Mouse (Mus musculus) liver, postnatal 0 days (tissue): Measurements from ENCODE around the gene Txnrd1. TPM values are rescaled to one million over a fixed set of nuclear protein-coding genes. Genes with fewer than 3 reads are reported as not detected.

Experiments used
- ATAC-seq: fragments of 200-750 bp; cut with Nextera tagmentation; 2 replicates; pipeline ENCODE4 v1.8.0; 2017; ENCODE audit warnings: mild to moderate bottlenecking, moderate library complexity
- DNase-seq: peaks from one replicate; pipeline ENCODE4 v3.0.0-alpha.2; 2016
- H3K27ac ChIP-seq: fragments of 300-500 bp; sonication (generic); 2 replicates; pipeline ENCODE4 v1.5.1; 2014; ENCODE audit warnings: antibody characterized with exemption, moderate library complexity, mild to moderate bottlenecking, low read depth
- H3K27me3 ChIP-seq: fragments of 300-500 bp; sonication (generic); 2 replicates; pipeline ENCODE4 v1.6.1; 2014; ENCODE audit warnings: low read length, control low read depth, mixed read lengths; ENCODE audit not compliant: insufficient read depth
- H3K36me3 ChIP-seq: fragments of 300-500 bp; sonication (generic); replicated peaks from 2 replicates; pipeline ENCODE4 v1.6.1; 2014; ENCODE audit warnings: mild to moderate bottlenecking, control low read depth, low read length, moderate library complexity, mixed read lengths; ENCODE audit not compliant: insufficient read depth
- H3K4me1 ChIP-seq: fragments of 300-500 bp; sonication (generic); 2 replicates; pipeline ENCODE4 v1.6.1; 2014; ENCODE audit warnings: antibody characterized with exemption, mild to moderate bottlenecking, control low read depth; ENCODE audit not compliant: insufficient read depth
- H3K4me2 ChIP-seq: fragments of 300-500 bp; sonication (generic); 2 replicates; pipeline ENCODE4 v1.6.1; 2014; ENCODE audit warnings: low read depth, mild to moderate bottlenecking, low read length, moderate library complexity, mixed read lengths
- H3K4me3 ChIP-seq: fragments of 300-500 bp; sonication (generic); 2 replicates; pipeline ENCODE4 v1.5.1; 2014; ENCODE audit warnings: low read depth, low read length
- H3K9ac ChIP-seq: fragments of 300-500 bp; sonication (generic); replicated peaks from 2 replicates; pipeline ENCODE4 v1.6.1; 2014; ENCODE audit warnings: mild to moderate bottlenecking, moderate library complexity
- H3K9me3 ChIP-seq: fragments of 300-500 bp; sonication (generic); 2 replicates; pipeline ENCODE4 v1.6.1; 2016; ENCODE audit warnings: mild to moderate bottlenecking, control low read depth, low read length, mixed read lengths
- CTCF ChIP-seq: sonication (generic); IDR thresholded peaks from 2 replicates; pipeline ENCODE4 v1.5.1; 2016; ENCODE audit warnings: antibody characterized with exemption, low read depth
- EP300 ChIP-seq: IDR thresholded peaks from 2 replicates; pipeline ENCODE4 v1.6.1; 2016; ENCODE audit warnings: antibody characterized with exemption, low read depth, mild to moderate bottlenecking
- WGBS: fragments of 180-500 bp; shearing (Covaris S2); extraction: QIAGEN DNeasy Blood & Tissue Kit; methylation state at CpG from one replicate; pipeline ENCODE4 v1.1.7; 2014; ENCODE audit not compliant: insufficient replicate concordance; 5-methylcytosine and 5-hydroxymethylcytosine counted together
- polyA plus RNA-seq: library from polyadenylated mRNA; unstranded; fragments of >200 nt; fragmentation: Nextera tagmentation; extraction: Ambion mirVana; gene quantifications from 2 replicates; pipeline ENCODE4 v1.2.1, GENCODE M21; 2015

Gene Txnrd1
- polyA plus RNA-seq, 1 experiment from 2014 or later = 28.1 TPM

- no peaks in the 10 kb centered on the region for H3K9me3 ChIP-seq
- no peak overlapping the region for H3K4me3 ChIP-seq
- peak; percentile 24; the same call in 1 of the 2 replicates for ATAC-seq
- H3K4me1 ChIP-seq = peaks cover 18% of the 10 kb centered on the region
- no peak for DNase-seq
- TF ChIP-seq EP300 (no peak), CTCF (no peak)
- H3K36me3 ChIP-seq = peaks cover 26% of the 10 kb centered on the region
- H3K27ac ChIP-seq = no peak overlapping the region
- no peak overlapping the region for H3K4me2 ChIP-seq
- no peak overlapping the region for H3K9ac ChIP-seq
- no peaks in the 10 kb centered on the region for H3K27me3 ChIP-seq
- 78% methylated on average over 18 of the region's 18 CpGs for WGBS
Observed at GRCm38 (mm10) chr10:82866832-82867231, 33.1 kb downstream of the Txnrd1 start.

- peaks cover 27% of the 10 kb centered on the region for H3K36me3 ChIP-seq
- H3K27me3 ChIP-seq = no peaks in the 10 kb centered on the region
- H3K9me3 ChIP-seq = no peaks in the 10 kb centered on the region
- H3K4me3 ChIP-seq = no peak overlapping the region
- H3K4me1 ChIP-seq = peaks cover 21% of the 10 kb centered on the region; the same call in 1 of the 2 replicates
- TF ChIP-seq EP300 (no peak), CTCF (no peak)
- WGBS = 46% methylated on average over 6 of the region's 6 CpGs
- DNase-seq (no peak), ATAC-seq (0 out of 2 replicates have a peak, but pooled peaks have one; percentile 41)
- H3K4me2 ChIP-seq = no peak overlapping the region
- H3K9ac ChIP-seq = no peak overlapping the region
- 0 out of 2 replicates have a peak overlapping the region, but pooled peaks have one; percentile 49 for H3K27ac ChIP-seq
Observed at GRCm38 (mm10) chr10:82868418-82869086, 34.8 kb downstream of the Txnrd1 start.

- WGBS = 87% methylated on average over 10 of the region's 10 CpGs
- peaks cover 63% of the 10 kb centered on the region for H3K36me3 ChIP-seq
- no peaks in the 10 kb centered on the region for H3K9me3 ChIP-seq
- TF ChIP-seq EP300 (no peak), CTCF (no peak)
- ATAC-seq (no peak), DNase-seq (no peak)
- H3K9ac ChIP-seq = no peak overlapping the region
- no peak overlapping the region for H3K4me2 ChIP-seq
- H3K27ac ChIP-seq = no peak overlapping the region
- no peaks in the 10 kb centered on the region for H3K27me3 ChIP-seq
- no peak overlapping the region for H3K4me3 ChIP-seq
- H3K4me1 ChIP-seq = peaks cover 7% of the 10 kb centered on the region; the same call in 1 of the 2 replicates
Observed at GRCm38 (mm10) chr10:82875446-82875845, 41.7 kb downstream of the Txnrd1 start.

GRCm38 (mm10) chr10:82876076-82876796, 42.5 kb downstream of the Txnrd1 start:
- Histone ChIP-seq H3K4me3 (no peak overlapping the region), H3K36me3 (peaks cover 69% of the 10 kb centered on the region), H3K9ac (no peak overlapping the region), H3K27ac (no peak overlapping the region), H3K4me1 (peaks cover 7% of the 10 kb centered on the region; the same call in 1 of the 2 replicates), H3K4me2 (no peak overlapping the region), H3K9me3 (no peaks in the 10 kb centered on the region), H3K27me3 (no peaks in the 10 kb centered on the region)
- DNase-seq (no peak), ATAC-seq (peak; percentile 75)
- TF ChIP-seq CTCF (peak; percentile 56), EP300 (no peak)
- whole genome bisulfite sequencing = 71% methylated on average over 16 of the region's 16 CpGs

- Histone ChIP-seq H3K27ac (no peak overlapping the region), H3K9ac (no peak overlapping the region), H3K4me3 (no peak overlapping the region), H3K4me1 (peaks cover 24% of the 10 kb centered on the region), H3K27me3 (no peaks in the 10 kb centered on the region), H3K4me2 (no peak overlapping the region), H3K36me3 (peaks cover 67% of the 10 kb centered on the region), H3K9me3 (no peaks in the 10 kb centered on the region)
- no peak for ATAC-seq
- DNase-seq = no peak
- WGBS = 79% methylated on average over 6 of the region's 6 CpGs
- TF ChIP-seq EP300 (no peak), CTCF (no peak)
Observed at GRCm38 (mm10) chr10:82887354-82887753, 53.6 kb downstream of the Txnrd1 start.

GRCm38 (mm10) chr10:82888576-82888975, 54.8 kb downstream of the Txnrd1 start:
- Histone ChIP-seq H3K36me3 (peaks cover 64% of the 10 kb centered on the region), H3K27ac (peak overlapping the region; percentile 39; the same call in 1 of the 2 replicates), H3K4me2 (no peak overlapping the region), H3K9ac (no peak overlapping the region), H3K4me1 (peaks cover 24% of the 10 kb centered on the region), H3K9me3 (no peaks in the 10 kb centered on the region), H3K27me3 (no peaks in the 10 kb centered on the region), H3K4me3 (no peak overlapping the region)
- DNase-seq (no peak), ATAC-seq (no peak)
- TF ChIP-seq CTCF = no peak
- WGBS = 63% methylated on average over 8 of the region's 8 CpGs
